Mouse (Mus musculus) embryonic fibroblast, embryonic 13.5 days (primary cell): ENCODE measurements at regions not wholly inside any gene's neighbourhood (a gene's known extent, or its start where the extent isn't known, plus 50 kb on each side); places are given as distances from the start of the nearest gene placed in this dataset.

Experiments
- H3K27ac ChIP-seq: 2 replicates; pipeline ENCODE4 v1.5.1; 2012; ENCODE audit warnings: low read length, control low read depth, inconsistent platforms; ENCODE audit not compliant: insufficient read depth
- H3K4me1 ChIP-seq: 2 replicates; pipeline ENCODE4 v1.6.1; 2011; ENCODE audit warnings: low read length; ENCODE audit not compliant: control insufficient read depth, insufficient read depth
- H3K4me3 ChIP-seq: 2 replicates; pipeline ENCODE4 v1.5.1; 2011; ENCODE audit warnings: mild to moderate bottlenecking, control low read depth, low read length; ENCODE audit not compliant: insufficient read depth
- CTCF ChIP-seq: IDR thresholded peaks from 2 replicates; pipeline ENCODE4 v1.5.1; 2011; ENCODE audit warnings: mild to moderate bottlenecking, control low read depth, low read length, moderate library complexity, borderline replicate concordance; ENCODE audit not compliant: insufficient read depth
- POLR2A ChIP-seq: IDR thresholded peaks from 2 replicates; pipeline ENCODE4 v1.6.1; 2011; ENCODE audit warnings: low read depth, mild to moderate bottlenecking, control low read depth, low read length, moderate library complexity

DNA sequence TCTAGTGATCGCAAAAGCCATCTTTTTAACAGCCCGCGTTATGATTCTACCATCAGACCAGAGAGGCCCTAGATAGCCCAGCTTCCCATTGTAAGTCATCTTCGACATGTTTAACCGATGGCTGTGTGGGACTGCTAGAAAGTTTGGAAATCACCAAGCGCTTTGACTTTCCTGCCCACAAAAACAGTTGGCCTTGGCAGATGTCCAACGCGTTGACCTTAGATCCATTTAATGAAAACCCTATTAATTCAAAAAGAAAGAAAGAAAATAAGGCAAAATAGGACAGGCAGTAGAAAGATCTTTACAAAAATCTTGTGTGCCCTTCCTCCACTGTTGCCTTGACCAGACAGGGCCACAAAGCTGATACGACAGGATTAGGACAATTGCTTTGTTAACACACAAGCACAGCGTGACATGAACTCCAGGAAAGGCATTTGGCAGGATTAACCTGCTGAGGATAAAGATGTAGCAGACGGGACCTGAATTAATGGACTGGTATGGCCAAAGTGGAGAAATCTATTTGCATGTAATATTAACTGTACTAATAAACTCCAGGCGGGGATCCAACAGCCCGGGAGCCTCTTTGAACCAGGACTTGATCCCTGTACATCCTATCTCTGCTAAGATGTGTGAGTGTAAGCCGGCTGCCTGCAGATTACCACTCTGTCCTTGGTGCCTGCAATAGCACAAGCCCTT, 69.0 kb upstream of the Topaz1 start:
- H3K4me3 ChIP-seq, result no peak overlapping the region
- TF ChIP-seq CTCF (no peak), POLR2A (no peak)

DNA sequence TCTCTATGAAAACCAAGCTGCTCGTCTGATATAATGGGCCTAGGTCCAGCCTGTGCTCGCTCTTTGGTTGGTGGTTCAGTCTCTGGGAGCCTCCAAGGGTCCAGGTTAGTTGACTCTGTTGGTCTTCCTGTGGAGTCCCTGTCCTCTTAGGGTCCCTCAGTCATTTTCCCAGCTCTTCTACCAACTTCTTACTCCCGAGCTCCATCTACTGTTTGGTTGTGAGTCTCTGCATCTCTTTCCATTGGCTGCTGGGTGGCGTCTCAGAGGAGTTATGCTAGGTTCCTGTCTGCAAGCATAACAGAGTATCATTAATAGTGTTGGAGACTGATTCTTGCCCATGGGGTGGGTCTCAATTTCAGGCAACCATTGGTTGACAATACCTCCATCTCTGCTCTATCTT, 60.0 kb upstream of the Topaz1 start:
- H3K4me3 ChIP-seq, result no peak overlapping the region
- no peak for TF ChIP-seq CTCF
- TF ChIP-seq POLR2A, result no peak
- no peak overlapping the region for H3K27ac ChIP-seq
- H3K4me1 ChIP-seq, result no peaks in the 10 kb centered on the region

More for the DNA sequence above, 69.0 kb upstream of the Topaz1 start:
- Histone ChIP-seq H3K27ac (no peak overlapping the region), H3K4me1 (no peaks in the 10 kb centered on the region)

DNA sequence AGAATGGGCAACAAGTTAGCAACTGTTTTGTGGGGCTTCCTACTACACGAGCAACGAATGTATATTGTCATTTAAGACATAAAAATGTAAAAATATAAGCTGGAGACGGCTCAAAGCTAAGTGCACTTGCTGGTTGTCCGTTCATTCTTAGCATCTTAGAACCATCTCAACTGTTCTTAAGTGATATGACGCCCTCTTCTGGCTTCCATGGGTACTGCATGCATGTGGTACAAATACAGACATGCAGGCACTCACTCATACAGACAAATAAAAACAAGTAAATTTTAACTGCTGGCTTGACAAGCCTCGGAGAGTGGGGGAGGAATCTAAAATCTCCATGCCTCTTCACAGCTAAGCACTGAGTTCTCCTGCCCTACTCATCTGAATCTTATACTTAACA, 55.3 kb upstream of the Topaz1 start:
- TF ChIP-seq CTCF, result no peak
- no peak for TF ChIP-seq POLR2A

DNA sequence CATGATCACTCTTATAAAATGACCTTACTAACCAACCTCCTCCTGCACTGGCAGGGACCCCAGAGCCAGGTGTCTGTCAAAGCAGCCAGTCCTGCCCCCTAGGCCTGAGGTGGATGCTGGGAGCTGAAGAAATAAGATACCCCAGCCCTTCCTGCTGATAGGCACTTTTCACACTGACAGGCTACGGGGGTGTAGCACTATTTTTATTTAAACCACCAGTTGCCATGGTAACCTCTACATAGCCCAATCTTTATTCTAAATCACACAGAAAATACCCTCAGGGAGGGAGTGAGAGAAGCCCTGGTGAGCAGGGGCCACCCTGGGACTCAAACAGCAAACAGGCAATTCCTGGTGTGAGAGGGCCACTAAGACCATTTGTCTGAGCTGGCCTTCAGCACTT, 51.4 kb upstream of the Topaz1 start:
- no peak for TF ChIP-seq POLR2A
- no peak for TF ChIP-seq CTCF
- no peaks in the 10 kb centered on the region for H3K4me1 ChIP-seq
- no peak overlapping the region for H3K27ac ChIP-seq

More for the DNA sequence above, 55.3 kb upstream of the Topaz1 start:
- no peak overlapping the region for H3K27ac ChIP-seq
- no peak overlapping the region for H3K4me3 ChIP-seq
- H3K4me1 ChIP-seq, result no peaks in the 10 kb centered on the region

More for the DNA sequence above, 51.4 kb upstream of the Topaz1 start:
- H3K4me3 ChIP-seq, result no peak overlapping the region
